Mouse (Mus musculus): ENCODE measurements around the gene Paqr7. TPM values are rescaled to one million over a fixed set of nuclear protein-coding genes. Genes with fewer than 3 reads are reported as not detected.

Paqr7 gene
- total and polyA plus RNA-seq, 3 experiments, result 0.43 to 2.7 (median 0.89) TPM

GRCm38 (mm10) chr4:134511730-134512129 lies 15.2 kb downstream of the Paqr7 start:
- H3K4me3 ChIP-seq (replicated peaks in 1 of 3; ENCODE audit: low read depth in 2 of 3, low read length in 2 of 3, poor library complexity in 1 of 3), result peak overlapping the region; percentile 48 to 74 (median 69)
- no peak overlapping the region for H3K27ac ChIP-seq (ENCODE audit: insufficient read depth, low read depth)
- in situ Hi-C loops (cut with MboI; ENCODE audit: low pct_ligation_motif_present, low pct_unique_long_range_greater_than_20kb, low sequenced_read_pairs), result no loop called here
- H3K9ac ChIP-seq (ENCODE audit: insufficient read depth, low read depth), result peak overlapping the region; percentile 76
- H3K79me2 ChIP-seq (replicated peaks; ENCODE audit: control insufficient read depth, extremely low read depth, insufficient read depth, poor library complexity, severe bottlenecking), result peaks cover 29% of the 10 kb centered on the region
- H3K9me3 ChIP-seq (replicated peaks; ENCODE audit: low read length), result no peaks in the 10 kb centered on the region
- H3K36me3 ChIP-seq (replicated peaks in 1 of 2; ENCODE audit: control insufficient read depth in 1 of 2, insufficient read depth in 1 of 2, low read length in 1 of 2), result peaks cover 0 to 12% of the 10 kb centered on the region in 2 experiments
- dilution Hi-C loops (cut with MboI; ENCODE audit: extremely low pct_ligation_motif_present, extremely low pct_unique_long_range_greater_than_20kb, low sequenced_read_pairs), result no loop called here
- peaks cover 4 to 22% of the 10 kb centered on the region in 2 experiments; a peak in 3 of 4 replicates for H3K4me1 ChIP-seq (ENCODE audit: control insufficient read depth in 1 of 2, insufficient read depth in 2 of 2)
- DNase-seq (ENCODE audit: extremely low read depth), result no peak
- H3K4me2 ChIP-seq (ENCODE audit: insufficient read depth, low read depth, poor library complexity, severe bottlenecking), result peak overlapping the region; percentile 29; the same call in 1 of the 2 replicates
- TF ChIP-seq MAZ (IDR thresholded peaks at IDR 0.05; ENCODE audit: low read depth, low read length) (no peak), BHLHE40 (IDR thresholded peaks at IDR 0.05; ENCODE audit: low read depth, low read length) (no peak), JUN (IDR thresholded peaks at IDR 0.05; ENCODE audit: insufficient read depth, low read depth, low read length) (no peak), ETS1 (conservative IDR thresholded peaks at IDR 0.05; ENCODE audit: low read depth, low read length) (no peak), SIN3A (IDR thresholded peaks at IDR 0.05; ENCODE audit: low read length) (no peak), ZC3H11A (IDR thresholded peaks at IDR 0.05; ENCODE audit: low read depth, low read length) (no peak), CHD2 (IDR thresholded peaks at IDR 0.05; ENCODE audit: low read length) (no peak), NELFE (IDR thresholded peaks at IDR 0.05; ENCODE audit: low read depth, low read length) (no peak), POLR2AphosphoS2 (IDR thresholded peaks at IDR 0.05; ENCODE audit: low read depth, low read length) (no peak), TBP (conservative IDR thresholded peaks at IDR 0.05; ENCODE audit: low read depth, low read length) (no peak), PAX5 (IDR thresholded peaks at IDR 0.05; ENCODE audit: low read length) (no peak), IRF4 (IDR thresholded peaks at IDR 0.05; ENCODE audit: low read depth, low read length) (no peak), MYC (IDR thresholded peaks at IDR 0.05; ENCODE audit: low read depth, low read length) (no peak), MAX (IDR thresholded peaks at IDR 0.05; ENCODE audit: low read length) (no peak), HCFC1 (IDR thresholded peaks at IDR 0.05; ENCODE audit: low read depth, low read length) (no peak), MXI1 (IDR thresholded peaks at IDR 0.05; ENCODE audit: low read depth, low read length) (no peak), MAFK (IDR thresholded peaks at IDR 0.05; ENCODE audit: insufficient replicate concordance, low read length) (no peak), USF2 (conservative IDR thresholded peaks at IDR 0.05; ENCODE audit: low read depth, low read length) (no peak), ZKSCAN1 (IDR thresholded peaks at IDR 0.05; ENCODE audit: borderline replicate concordance, low read depth, low read length) (no peak)
- no peaks in the 10 kb centered on the region for H3K27me3 ChIP-seq (replicated peaks)

GRCm38 (mm10) chr4:134512798-134513197 lies 16.3 kb downstream of the Paqr7 start:
- no peak overlapping the region for H3K9ac ChIP-seq (ENCODE audit: insufficient read depth, low read depth)

More at GRCm38 (mm10) chr4:134512798-134513197, 16.3 kb downstream of the Paqr7 start:
- dilution Hi-C loops (cut with MboI; ENCODE audit: extremely low pct_ligation_motif_present, extremely low pct_unique_long_range_greater_than_20kb, low sequenced_read_pairs), result no loop called here
- Histone ChIP-seq H3K4me3 (replicated peaks in 1 of 3; ENCODE audit: low read depth in 2 of 3, low read length in 2 of 3, poor library complexity in 1 of 3) (no peak overlapping the region), H3K79me2 (replicated peaks; ENCODE audit: control insufficient read depth, extremely low read depth, insufficient read depth, poor library complexity, severe bottlenecking) (peaks cover 29% of the 10 kb centered on the region), H3K4me1 (ENCODE audit: control insufficient read depth in 1 of 2, insufficient read depth in 2 of 2) (peaks cover 4 to 22% of the 10 kb centered on the region in 2 experiments; a peak in 3 of 4 replicates), H3K36me3 (replicated peaks in 1 of 2; ENCODE audit: control insufficient read depth in 1 of 2, insufficient read depth in 1 of 2, low read length in 1 of 2) (peaks cover 0 to 21% of the 10 kb centered on the region in 2 experiments), H3K27me3 (replicated peaks) (no peaks in the 10 kb centered on the region), H3K9me3 (replicated peaks; ENCODE audit: low read length) (no peaks in the 10 kb centered on the region), H3K4me2 (ENCODE audit: insufficient read depth, low read depth, poor library complexity, severe bottlenecking) (no peak overlapping the region), H3K27ac (ENCODE audit: insufficient read depth, low read depth) (no peak overlapping the region)
- in situ Hi-C loops (cut with MboI; ENCODE audit: low pct_ligation_motif_present, low pct_unique_long_range_greater_than_20kb, low sequenced_read_pairs), result no loop called here
- no peak for TF ChIP-seq NRF1 (IDR thresholded peaks at IDR 0.05; ENCODE audit: low read depth, low read length)
- TF ChIP-seq USF2 (conservative IDR thresholded peaks at IDR 0.05; ENCODE audit: low read depth, low read length), result no peak
- TF ChIP-seq SMC3 (IDR thresholded peaks at IDR 0.05; ENCODE audit: low read depth, low read length), result no peak
- TF ChIP-seq RAD21 (IDR thresholded peaks at IDR 0.05; ENCODE audit: low read depth, low read length), result no peak
- no peak for TF ChIP-seq RCOR1 (conservative IDR thresholded peaks at IDR 0.05; ENCODE audit: low read depth, low read length)
- no peak for DNase-seq (ENCODE audit: extremely low read depth)
